Mouse (Mus musculus) hindbrain, embryonic 16.5 days (tissue): ENCODE results near the gene Bbs9. TPM values are rescaled to one million over a fixed set of nuclear protein-coding genes. Genes with fewer than 3 reads are reported as not detected.
"Not testable (repeated sequence)": the region's sequence is repeated elsewhere in the genome, so short reads cannot be mapped to it uniquely, and the experiment has no call there.

Source experiments
- ATAC-seq: fragments of 200-750 bp; cut with Nextera tagmentation; 2 replicates; pipeline ENCODE4 v1.8.0; 2017; ENCODE audit warnings: moderate TSS enrichment, moderate library complexity
- H3K27ac ChIP-seq: fragments of 300-500 bp; sonication (generic); 2 replicates; pipeline ENCODE4 v1.5.1; 2014; ENCODE audit warnings: low read depth, mild to moderate bottlenecking, control low read depth, low read length, moderate library complexity
- H3K27me3 ChIP-seq: fragments of 300-500 bp; sonication (generic); replicated peaks from 2 replicates; pipeline ENCODE4 v1.6.1; 2014; ENCODE audit warnings: low read length; ENCODE audit not compliant: control insufficient read depth, insufficient read depth
- H3K36me3 ChIP-seq: fragments of 300-500 bp; sonication (generic); 2 replicates; pipeline ENCODE4 v1.6.1; 2014; ENCODE audit warnings: mild to moderate bottlenecking, low read length, moderate library complexity, mixed read lengths; ENCODE audit not compliant: control insufficient read depth, insufficient read depth
- H3K4me1 ChIP-seq: fragments of 300-500 bp; sonication (generic); 2 replicates; pipeline ENCODE4 v1.6.1; 2014; ENCODE audit warnings: low read depth, low read length; ENCODE audit not compliant: control insufficient read depth, insufficient read depth
- H3K4me2 ChIP-seq: fragments of 300-500 bp; sonication (generic); 2 replicates; pipeline ENCODE4 v1.6.1; 2014; ENCODE audit warnings: mild to moderate bottlenecking, low read length, control low read depth, moderate library complexity
- H3K4me3 ChIP-seq: fragments of 300-500 bp; sonication (generic); 2 replicates; pipeline ENCODE4 v1.5.1; 2014; ENCODE audit warnings: mild to moderate bottlenecking, low read length, control low read depth, moderate library complexity
- H3K9ac ChIP-seq: fragments of 300-500 bp; sonication (generic); 2 replicates; pipeline ENCODE4 v1.6.1; 2014; ENCODE audit warnings: low read depth, mild to moderate bottlenecking, control low read depth, low read length, moderate library complexity
- H3K9me3 ChIP-seq: fragments of 300-500 bp; sonication (generic); 2 replicates; pipeline ENCODE4 v1.6.1; 2014; ENCODE audit warnings: mild to moderate bottlenecking, low read length, moderate library complexity; ENCODE audit not compliant: control insufficient read depth
- WGBS: fragments of 180-500 bp; shearing (Covaris S2); extraction: QIAGEN DNeasy Blood & Tissue Kit; methylation state at CpG from one replicate; pipeline ENCODE4 v1.1.7; 2014; 5-methylcytosine and 5-hydroxymethylcytosine counted together
- polyA plus RNA-seq: library from polyadenylated mRNA; unstranded; fragments of >200 nt; fragmentation: Nextera tagmentation; extraction: Ambion mirVana; gene quantifications from 2 replicates; pipeline ENCODE4 v1.2.1, GENCODE M21; 2015

Bbs9 gene
- polyA plus RNA-seq, 1 experiment from 2014 or later = 18.3 TPM

GRCm38 (mm10) chr9:22445123-22445522, 30.4 kb upstream of the Bbs9 start:
- Histone ChIP-seq H3K27ac (no peak overlapping the region), H3K4me3 (no peak overlapping the region), H3K9me3 (no peaks in the 10 kb centered on the region), H3K4me1 (no peaks in the 10 kb centered on the region), H3K9ac (no peak overlapping the region), H3K36me3 (peaks cover 30% of the 10 kb centered on the region), H3K27me3 (no peaks in the 10 kb centered on the region), H3K4me2 (no peak overlapping the region)
- ATAC-seq = peak; percentile 22; the same call in 1 of the 2 replicates
- WGBS = 89% methylated on average over 1 of the region's 1 CpGs

- H3K27ac ChIP-seq = no peak overlapping the region
- no peaks in the 10 kb centered on the region for H3K27me3 ChIP-seq
- no peaks in the 10 kb centered on the region for H3K4me1 ChIP-seq
- no peak overlapping the region for H3K4me3 ChIP-seq
- WGBS = 88% methylated on average over 5 of the region's 5 CpGs
- ATAC-seq = no peak
- no peak overlapping the region for H3K9ac ChIP-seq
- no peaks in the 10 kb centered on the region for H3K9me3 ChIP-seq
- H3K36me3 ChIP-seq = peaks cover 39% of the 10 kb centered on the region
- H3K4me2 ChIP-seq = no peak overlapping the region
Observed at GRCm38 (mm10) chr9:22447213-22447612, 28.3 kb upstream of the Bbs9 start.

- H3K36me3 ChIP-seq = peaks cover 41% of the 10 kb centered on the region
- no peaks in the 10 kb centered on the region for H3K9me3 ChIP-seq
- ATAC-seq = no peak
- no peaks in the 10 kb centered on the region for H3K4me1 ChIP-seq
- WGBS = 89% methylated on average over 13 of the region's 13 CpGs
- no peak overlapping the region for H3K4me2 ChIP-seq
- no peak overlapping the region for H3K9ac ChIP-seq
- H3K27me3 ChIP-seq = no peaks in the 10 kb centered on the region
- no peak overlapping the region for H3K27ac ChIP-seq
- no peak overlapping the region for H3K4me3 ChIP-seq
Observed at GRCm38 (mm10) chr9:22448420-22448819, 27.1 kb upstream of the Bbs9 start.

- 94% methylated on average over 6 of the region's 6 CpGs for WGBS
- Histone ChIP-seq H3K4me2 (no peak overlapping the region), H3K27me3 (no peaks in the 10 kb centered on the region), H3K27ac (no peak overlapping the region), H3K4me3 (no peak overlapping the region), H3K4me1 (no peaks in the 10 kb centered on the region), H3K9me3 (no peaks in the 10 kb centered on the region), H3K36me3 (peaks cover 43% of the 10 kb centered on the region), H3K9ac (no peak overlapping the region)
- ATAC-seq = no peak
Observed at GRCm38 (mm10) chr9:22449209-22449608, 26.3 kb upstream of the Bbs9 start.

- Histone ChIP-seq H3K9ac (no peak overlapping the region), H3K4me1 (no peaks in the 10 kb centered on the region), H3K27ac (no peak overlapping the region), H3K4me2 (no peak overlapping the region), H3K9me3 (no peaks in the 10 kb centered on the region), H3K27me3 (no peaks in the 10 kb centered on the region), H3K4me3 (no peak overlapping the region), H3K36me3 (peaks cover 62% of the 10 kb centered on the region)
- ATAC-seq = no peak
- WGBS = 88% methylated on average over 10 of the region's 10 CpGs
Observed at GRCm38 (mm10) chr9:22452697-22453096, 22.8 kb upstream of the Bbs9 start.

DNA sequence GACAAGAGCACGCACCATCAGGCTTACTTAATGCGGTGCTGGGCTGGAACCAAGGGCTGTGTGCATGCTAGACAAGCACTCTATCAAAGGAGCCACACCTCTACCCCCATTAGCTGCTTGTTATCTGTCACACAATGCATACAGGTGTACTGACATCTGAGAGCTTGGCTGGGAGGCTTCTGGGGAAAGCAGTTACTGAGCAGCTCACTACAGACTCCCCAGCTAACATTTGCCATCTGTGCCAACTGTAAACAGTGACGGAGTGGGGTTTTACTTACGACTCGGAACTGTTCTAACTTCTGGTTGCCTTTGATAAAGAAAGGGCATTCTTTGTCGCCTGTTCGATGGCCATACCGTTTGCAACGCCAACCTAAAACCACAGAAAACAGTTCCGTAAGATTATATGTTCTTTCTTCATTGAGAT, 22.0 kb upstream of the Bbs9 start:
- no peaks in the 10 kb centered on the region for H3K27me3 ChIP-seq
- ATAC-seq = no peak
- no peaks in the 10 kb centered on the region for H3K9me3 ChIP-seq
- no peak overlapping the region for H3K27ac ChIP-seq
- no peaks in the 10 kb centered on the region for H3K4me1 ChIP-seq
- WGBS = 94% methylated on average over 10 of the region's 10 CpGs
- H3K4me3 ChIP-seq = no peak overlapping the region
- H3K36me3 ChIP-seq = peaks cover 55% of the 10 kb centered on the region
- no peak overlapping the region for H3K4me2 ChIP-seq
- no peak overlapping the region for H3K9ac ChIP-seq

DNA sequence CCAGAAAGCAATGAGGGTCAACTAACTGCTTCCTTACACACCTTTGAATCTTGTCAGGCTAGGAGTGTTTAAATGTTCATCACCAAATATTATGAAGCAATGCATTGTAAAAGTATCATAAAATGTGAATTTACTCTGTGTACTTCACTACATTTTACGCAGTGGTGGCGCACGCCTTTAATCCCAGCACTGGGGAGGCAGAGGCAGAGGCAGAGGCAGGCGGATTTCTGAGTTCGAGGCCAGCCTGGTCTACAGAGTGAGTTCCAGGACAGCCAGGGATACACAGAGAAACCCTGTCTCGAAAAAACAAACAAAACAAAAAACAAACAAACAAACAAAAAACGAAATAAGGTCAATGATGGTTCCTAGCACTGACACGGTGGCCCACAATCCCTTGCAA, 21.5 kb upstream of the Bbs9 start, which contains the start of gene Gm17545:
Gene Gm17545, plus strand, starts transcription at position 301 of the 400 bp plus-strand sequence.
- not testable (repeated sequence) for H3K27me3 ChIP-seq, H3K9ac ChIP-seq, H3K9me3 ChIP-seq, H3K4me1 ChIP-seq, ATAC-seq, H3K27ac ChIP-seq, H3K4me2 ChIP-seq, H3K4me3 ChIP-seq
- 95% methylated on average over 8 of the region's 8 CpGs for WGBS
- H3K36me3 ChIP-seq = peaks cover 51% of the 10 kb centered on the region

DNA sequence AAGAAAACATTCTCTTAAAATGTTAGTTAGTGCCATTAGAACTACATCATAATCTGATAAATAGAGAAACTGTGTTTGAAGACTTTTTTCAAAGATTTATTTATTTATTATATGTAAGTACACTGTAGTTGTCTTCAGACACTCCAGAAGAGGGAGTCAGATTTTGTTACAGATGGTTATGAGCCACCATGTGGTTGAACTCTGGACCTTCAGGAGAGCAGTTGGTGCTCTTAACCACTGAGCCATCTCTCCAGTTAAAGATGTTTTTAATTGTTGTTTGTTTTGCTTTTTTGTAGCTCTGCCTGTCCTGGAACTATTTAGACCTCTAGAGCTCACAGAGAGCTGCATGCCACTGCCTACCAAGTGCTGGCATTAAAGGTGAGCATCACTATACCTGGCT, 20.5 kb upstream of the Bbs9 start:
- Histone ChIP-seq H3K4me1 (no peaks in the 10 kb centered on the region), H3K27me3 (no peaks in the 10 kb centered on the region), H3K4me3 (no peak overlapping the region), H3K36me3 (peaks cover 49% of the 10 kb centered on the region), H3K4me2 (no peak overlapping the region), H3K9me3 (no peaks in the 10 kb centered on the region), H3K27ac (no peak overlapping the region), H3K9ac (no peak overlapping the region)
- no peak for ATAC-seq

DNA sequence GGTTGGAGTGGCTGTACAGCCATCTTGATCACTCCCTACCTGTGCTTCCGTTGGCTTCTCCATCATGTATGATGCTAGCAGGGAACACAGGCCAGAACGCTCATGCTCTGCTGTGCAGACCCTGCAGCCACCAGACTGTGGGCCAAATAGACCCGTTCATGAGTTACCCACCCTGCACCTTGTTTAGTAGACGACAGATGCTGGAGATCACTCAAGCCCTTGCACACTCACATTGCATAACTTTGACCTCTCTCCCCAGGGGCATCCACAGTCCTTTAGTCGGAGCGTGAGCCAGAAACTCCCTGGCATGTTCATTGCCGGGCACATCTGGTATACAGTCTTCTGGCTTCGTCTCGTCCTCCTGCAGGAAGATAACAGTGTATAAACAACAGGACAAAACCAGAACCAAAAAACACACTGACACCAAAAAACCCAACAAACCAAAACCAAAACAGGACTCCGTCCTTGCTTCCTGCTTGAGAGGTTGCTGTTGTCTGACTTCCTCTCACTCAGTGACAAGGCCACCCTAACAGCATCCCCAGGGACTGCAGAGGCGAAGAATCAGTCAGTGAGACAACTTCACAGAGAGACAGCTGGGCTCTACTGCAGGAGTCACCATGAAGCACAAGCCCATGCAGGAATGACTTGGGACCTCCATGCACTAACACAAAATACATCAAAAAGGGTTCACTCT, 18.2 kb upstream of the Bbs9 start:
- Histone ChIP-seq H3K27me3 (no peaks in the 10 kb centered on the region), H3K9ac (no peak overlapping the region), H3K4me1 (no peaks in the 10 kb centered on the region), H3K9me3 (no peaks in the 10 kb centered on the region), H3K27ac (no peak overlapping the region), H3K36me3 (peaks cover 33% of the 10 kb centered on the region), H3K4me3 (no peak overlapping the region), H3K4me2 (no peak overlapping the region)
- ATAC-seq = no peak
- whole genome bisulfite sequencing = 84% methylated on average over 11 of the region's 11 CpGs
